Mouse (Mus musculus) brain, embryonic 14.5 days (tissue): Measurements from ENCODE around the gene Bub1b.

Experiments used
- CTCF ChIP-seq: fragments of 200-500 bp; IDR thresholded peaks from 2 replicates; pipeline ENCODE4 v1.5.1; 2012; ENCODE audit warnings: inconsistent platforms, mild to moderate bottlenecking, moderate library complexity, borderline replicate concordance; ENCODE audit not compliant: insufficient read depth, insufficient read length; ENCODE audit errors: extremely low read depth
- POLR2A ChIP-seq: fragments of 200-500 bp; IDR thresholded peaks from 2 replicates; pipeline ENCODE4 v1.6.1; 2012; ENCODE audit warnings: mild to moderate bottlenecking, inconsistent platforms, borderline replicate concordance; ENCODE audit not compliant: poor library complexity, insufficient read depth, insufficient read length, severe bottlenecking; ENCODE audit errors: extremely low read depth

- TF ChIP-seq CTCF: no peak
- no peak for TF ChIP-seq POLR2A
Measured at GRCm38 (mm10) chr2:118664975-118665516, 67.0 kb downstream of the Bub1b start.
